Mouse (Mus musculus) layer of hippocampus, postnatal 10 days (tissue): ENCODE results near the gene Rplp0. TPM values are rescaled to one million over a fixed set of nuclear protein-coding genes. Genes with fewer than 3 reads are reported as not detected.

ENCODE experiments used
- DNase-seq, 2 experiments: peaks; one replicate each; pipeline ENCODE4 v3.0.0; 2021; ENCODE audit warnings: low spot score in 2 of 2
- microRNA-seq, 2 experiments: library from miRNA; unstranded; fragments of <30 nt; microRNA quantifications; one replicate each; pipeline ENCODE4 v1.2.0; 2021
- total RNA-seq, 2 experiments: library from RNA; stranded (reverse); gene quantifications; 2 replicates each; pipeline ENCODE4 v1.2.3; 2021

The Rplp0 gene
- total RNA-seq, 2 experiments from 2014 or later: 458 to 467 TPM

GRCm38 (mm10) chr5:115579363-115579762 lies 20.1 kb downstream of the Rplp0 start:
- no peak for DNase-seq

GRCm38 (mm10) chr5:115580229-115581001 lies 21.1 kb downstream of the Rplp0 start:
- DNase-seq: no peak

- no peak for DNase-seq
Measured at GRCm38 (mm10) chr5:115581662-115582061, 22.4 kb downstream of the Rplp0 start.

- DNase-seq: no peak
Measured at GRCm38 (mm10) chr5:115585616-115586015, 26.3 kb downstream of the Rplp0 start.

- no peak for DNase-seq
Measured at GRCm38 (mm10) chr5:115586166-115586565, 26.9 kb downstream of the Rplp0 start.

- no peak for DNase-seq
Measured at GRCm38 (mm10) chr5:115586780-115587179, 27.5 kb downstream of the Rplp0 start.

- DNase-seq: no peak
Measured at GRCm38 (mm10) chr5:115591028-115591427, 31.8 kb downstream of the Rplp0 start.

GRCm38 (mm10) chr5:115591506-115591905 lies 32.2 kb downstream of the Rplp0 start:
- no peak for DNase-seq

- DNase-seq: no peak
Measured at GRCm38 (mm10) chr5:115603561-115603960, 44.3 kb downstream of the Rplp0 start.

GRCm38 (mm10) chr5:115611566-115611965 lies 52.3 kb downstream of the Rplp0 start:
- no peak for DNase-seq

Small RNA genes within 50 kb of the gene (microRNA-seq; reads per million reads assigned to microRNA genes)
- 0.20 to 4.0 reads per million in 2 experiments for gene Mir7029

Other genes with a start within 250 kb of the Rplp0 start
- gene Srsf9, start 232.3 kb upstream of the Rplp0 start, total RNA-seq: 10 to 100 TPM; 63.6 to 77.0 TPM
- gene Gatc, start 218.3 kb upstream of the Rplp0 start, total RNA-seq: 10 to 100 TPM; 29.3 to 32.5 TPM
- 10 to 100 TPM; 31.0 to 35.3 TPM for gene Triap1, start 218.2 kb upstream of the Rplp0 start, total RNA-seq
- gene Cox6a1, start 210.5 kb upstream of the Rplp0 start, total RNA-seq: 100 to 1,000 TPM; 732 to 825 TPM
- 10 to 100 TPM; 73.0 to 76.2 TPM for gene Msi1, start 129.9 kb upstream of the Rplp0 start, total RNA-seq
- gene Pla2g1b, start 93.2 kb upstream of the Rplp0 start, total RNA-seq: not detected
- gene Sirt4, start 74.7 kb upstream of the Rplp0 start, total RNA-seq: 10 to 100 TPM; 25.8 to 29.8 TPM
- gene Pxn, start 52.8 kb upstream of the Rplp0 start, total RNA-seq: 10 to 100 TPM; 30.0 to 30.8 TPM
- gene Gcn1l1, start 5.8 kb downstream of the Rplp0 start, total RNA-seq: 10 to 100 TPM; 76.4 to 96.2 TPM
- 10 to 100 TPM; 84.0 to 91.4 TPM for gene Rab35, start 72.4 kb downstream of the Rplp0 start, total RNA-seq
- 10 to 100 TPM; 92.7 to 96.1 TPM for gene Bicdl1, start 172.2 kb downstream of the Rplp0 start, total RNA-seq